Mouse (Mus musculus) hindbrain, embryonic 16.5 days (tissue): Measurements from ENCODE around the gene Kdm2a. TPM values are rescaled to one million over a fixed set of nuclear protein-coding genes. Genes with fewer than 3 reads are reported as not detected.

ENCODE experiments used
- ATAC-seq: fragments of 200-750 bp; cut with Nextera tagmentation; 2 replicates; pipeline ENCODE4 v1.8.0; 2017; ENCODE audit warnings: moderate TSS enrichment, moderate library complexity
- H3K27ac ChIP-seq: fragments of 300-500 bp; sonication (generic); 2 replicates; pipeline ENCODE4 v1.5.1; 2014; ENCODE audit warnings: low read depth, mild to moderate bottlenecking, control low read depth, low read length, moderate library complexity
- H3K27me3 ChIP-seq: fragments of 300-500 bp; sonication (generic); replicated peaks from 2 replicates; pipeline ENCODE4 v1.6.1; 2014; ENCODE audit warnings: low read length; ENCODE audit not compliant: control insufficient read depth, insufficient read depth
- H3K36me3 ChIP-seq: fragments of 300-500 bp; sonication (generic); 2 replicates; pipeline ENCODE4 v1.6.1; 2014; ENCODE audit warnings: mild to moderate bottlenecking, low read length, moderate library complexity, mixed read lengths; ENCODE audit not compliant: control insufficient read depth, insufficient read depth
- H3K4me1 ChIP-seq: fragments of 300-500 bp; sonication (generic); 2 replicates; pipeline ENCODE4 v1.6.1; 2014; ENCODE audit warnings: low read depth, low read length; ENCODE audit not compliant: control insufficient read depth, insufficient read depth
- H3K4me2 ChIP-seq: fragments of 300-500 bp; sonication (generic); 2 replicates; pipeline ENCODE4 v1.6.1; 2014; ENCODE audit warnings: mild to moderate bottlenecking, low read length, control low read depth, moderate library complexity
- H3K4me3 ChIP-seq: fragments of 300-500 bp; sonication (generic); 2 replicates; pipeline ENCODE4 v1.5.1; 2014; ENCODE audit warnings: mild to moderate bottlenecking, low read length, control low read depth, moderate library complexity
- H3K9ac ChIP-seq: fragments of 300-500 bp; sonication (generic); 2 replicates; pipeline ENCODE4 v1.6.1; 2014; ENCODE audit warnings: low read depth, mild to moderate bottlenecking, control low read depth, low read length, moderate library complexity
- H3K9me3 ChIP-seq: fragments of 300-500 bp; sonication (generic); 2 replicates; pipeline ENCODE4 v1.6.1; 2014; ENCODE audit warnings: mild to moderate bottlenecking, low read length, moderate library complexity; ENCODE audit not compliant: control insufficient read depth
- WGBS: fragments of 180-500 bp; shearing (Covaris S2); extraction: QIAGEN DNeasy Blood & Tissue Kit; methylation state at CpG from one replicate; pipeline ENCODE4 v1.1.7; 2014; 5-methylcytosine and 5-hydroxymethylcytosine counted together
- polyA plus RNA-seq: library from polyadenylated mRNA; unstranded; fragments of >200 nt; fragmentation: Nextera tagmentation; extraction: Ambion mirVana; gene quantifications from 2 replicates; pipeline ENCODE4 v1.2.1, GENCODE M21; 2015

Gene Kdm2a
- polyA plus RNA-seq: 29.8 and 34.8 TPM in 2 replicates

DNA sequence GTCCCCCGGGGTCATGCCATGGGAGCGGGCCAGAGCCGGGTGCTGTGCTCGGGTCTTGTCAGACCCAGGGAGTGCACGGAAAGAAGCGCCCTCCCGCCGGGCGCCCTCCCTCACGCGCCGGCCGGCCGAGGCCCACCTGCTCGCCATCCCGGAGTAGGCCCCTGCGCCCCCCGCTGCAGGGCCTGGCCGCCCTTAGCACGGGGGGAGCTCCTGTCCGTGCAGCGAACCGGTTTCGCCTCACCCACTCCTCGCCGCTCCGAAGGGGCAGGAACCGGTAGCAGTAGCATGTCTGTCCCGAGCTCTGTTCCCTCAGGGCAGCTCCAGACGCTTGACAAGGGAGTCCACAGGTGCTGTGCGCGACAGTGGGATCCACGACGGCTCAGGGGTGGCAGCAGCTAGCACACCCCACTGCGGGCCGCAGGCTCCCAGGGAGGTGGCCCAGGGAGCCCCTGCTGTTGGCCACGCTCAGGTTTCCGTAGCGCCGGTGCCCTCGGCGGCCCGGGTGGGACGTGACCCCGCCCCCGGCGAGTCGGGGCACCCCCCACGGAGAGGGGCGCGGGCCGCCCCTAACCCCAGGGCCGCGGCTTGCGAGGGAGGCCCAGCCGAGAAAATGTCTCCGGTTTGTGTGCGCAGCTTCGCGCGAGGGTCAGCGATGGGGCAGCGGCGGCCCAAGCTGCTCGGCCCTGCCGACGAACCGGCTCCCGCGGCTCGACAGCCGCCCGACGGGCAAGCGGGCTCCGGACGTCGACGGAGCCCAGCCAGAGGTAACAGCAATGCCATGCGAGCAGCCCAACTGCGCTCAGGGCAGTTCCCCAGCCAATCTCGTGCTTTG is at the start of gene Kdm2a:
Gene Kdm2a, minus strand, starts transcription at position 488 of the 832 bp plus-strand sequence.
- Histone ChIP-seq H3K36me3 (no peaks in the 10 kb centered on the region), H3K27me3 (no peaks in the 10 kb centered on the region), H3K4me1 (peaks cover 15% of the 10 kb centered on the region), H3K4me2 (peak within 1 kb of the TSS; percentile 78), H3K27ac (peak within 1 kb of the TSS; percentile 85), H3K9ac (peak within 1 kb of the TSS; percentile 89), H3K9me3 (no peaks in the 10 kb centered on the region), H3K4me3 (peak within 1 kb of the TSS; percentile 99)
- ATAC-seq: no peak
- WGBS: under 1% methylated on average over 65 of the region's 82 CpGs

DNA sequence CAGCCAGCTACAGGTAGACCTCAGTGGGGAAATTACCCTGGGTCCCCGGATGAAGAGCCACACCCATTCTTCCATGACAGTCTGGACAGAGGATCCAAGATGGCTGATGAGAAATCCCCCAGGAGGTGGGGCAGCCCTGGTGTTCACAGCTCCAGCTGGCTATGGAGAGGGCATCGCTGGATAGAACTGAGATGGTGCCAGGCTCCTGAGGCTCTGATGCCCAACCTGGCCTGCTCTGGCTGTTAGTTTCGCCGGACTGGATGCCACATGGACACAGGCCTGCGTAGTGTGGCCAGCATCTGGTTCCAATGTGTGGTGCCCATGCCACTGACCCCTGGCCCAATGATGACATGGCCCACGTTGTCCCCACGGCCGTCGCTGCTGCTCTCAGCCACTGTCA is 49.4 kb upstream of the Kdm2a start:
- Histone ChIP-seq H3K4me1 (0 out of 2 replicates have a peak, but pooled peaks cover 3% of the 10 kb centered on the region), H3K27me3 (no peaks in the 10 kb centered on the region), H3K9ac (no peak overlapping the region), H3K9me3 (no peaks in the 10 kb centered on the region), H3K36me3 (no peaks in the 10 kb centered on the region), H3K4me2 (no peak overlapping the region), H3K4me3 (no peak overlapping the region), H3K27ac (no peak overlapping the region)
- ATAC-seq: no peak
- 89% methylated on average over 9 of the region's 9 CpGs for WGBS

DNA sequence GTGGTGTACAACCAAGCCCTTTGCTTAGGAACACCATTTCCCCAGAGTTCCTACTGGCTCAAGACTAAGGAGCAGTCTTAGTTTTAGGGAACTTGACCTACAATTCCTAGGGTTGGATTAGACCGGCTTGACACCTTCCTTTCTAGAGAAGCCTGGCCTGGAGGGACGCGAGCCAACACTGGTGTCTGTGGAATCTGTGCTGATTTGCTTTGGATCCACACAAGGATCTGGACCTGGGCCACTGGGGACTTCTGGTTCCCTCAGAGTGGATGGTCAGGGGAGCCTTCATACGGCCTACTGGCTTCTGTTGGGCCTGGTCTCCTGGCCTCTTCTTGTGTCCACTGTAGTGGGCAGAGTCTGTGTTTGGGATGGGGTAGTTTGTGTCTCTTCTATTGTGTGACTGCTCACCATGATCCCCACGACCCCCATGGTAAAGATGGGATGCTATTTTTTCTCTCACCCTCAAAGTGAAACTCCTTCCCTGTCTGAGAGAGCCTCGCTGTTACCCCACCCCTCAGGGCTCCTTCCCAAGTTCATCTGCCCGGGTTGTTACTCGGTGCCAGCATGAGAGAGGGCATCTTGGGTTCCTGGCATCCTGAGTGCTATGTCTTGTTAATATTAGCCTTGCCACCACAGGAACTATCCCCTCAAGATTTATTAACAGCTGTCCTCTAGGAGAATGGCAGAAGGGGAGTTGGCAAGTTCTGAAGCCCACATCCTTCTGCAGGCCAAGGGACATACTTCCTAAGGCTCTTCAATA is 48.8 kb upstream of the Kdm2a start:
- Histone ChIP-seq H3K9me3 (no peaks in the 10 kb centered on the region), H3K4me1 (no peaks in the 10 kb centered on the region), H3K36me3 (no peaks in the 10 kb centered on the region), H3K9ac (no peak overlapping the region), H3K4me2 (no peak overlapping the region), H3K27me3 (no peaks in the 10 kb centered on the region), H3K4me3 (no peak overlapping the region), H3K27ac (no peak overlapping the region)
- 87% methylated on average over 8 of the region's 8 CpGs for WGBS
- no peak for ATAC-seq

DNA sequence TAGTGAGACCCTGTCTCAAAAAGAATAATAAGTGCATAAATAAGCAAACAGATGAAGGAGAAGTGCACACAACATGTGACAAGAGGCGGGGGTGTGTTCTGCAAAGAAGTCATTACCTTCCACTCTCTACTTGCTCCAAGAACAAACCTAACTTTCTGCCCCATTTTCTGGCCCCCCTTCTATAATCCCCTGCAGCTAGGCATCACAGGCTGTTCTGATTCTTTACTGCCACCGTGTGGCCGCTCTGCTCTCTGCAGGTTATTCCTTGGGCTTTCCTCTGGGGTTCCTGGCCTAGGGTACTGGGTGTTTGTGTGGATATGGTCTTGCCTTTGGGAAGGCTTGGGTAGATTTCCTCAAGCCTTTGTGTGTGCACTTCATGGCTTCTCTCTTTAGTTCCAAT is 44.3 kb upstream of the Kdm2a start:
- Histone ChIP-seq H3K4me1 (peaks cover 13% of the 10 kb centered on the region), H3K9me3 (no peaks in the 10 kb centered on the region), H3K27me3 (peaks cover 12% of the 10 kb centered on the region), H3K4me2 (no peak overlapping the region), H3K9ac (no peak overlapping the region), H3K4me3 (no peak overlapping the region), H3K27ac (no peak overlapping the region), H3K36me3 (no peaks in the 10 kb centered on the region)
- WGBS: 15% methylated on average over 3 of the region's 3 CpGs
- peak; percentile 50 for ATAC-seq

DNA sequence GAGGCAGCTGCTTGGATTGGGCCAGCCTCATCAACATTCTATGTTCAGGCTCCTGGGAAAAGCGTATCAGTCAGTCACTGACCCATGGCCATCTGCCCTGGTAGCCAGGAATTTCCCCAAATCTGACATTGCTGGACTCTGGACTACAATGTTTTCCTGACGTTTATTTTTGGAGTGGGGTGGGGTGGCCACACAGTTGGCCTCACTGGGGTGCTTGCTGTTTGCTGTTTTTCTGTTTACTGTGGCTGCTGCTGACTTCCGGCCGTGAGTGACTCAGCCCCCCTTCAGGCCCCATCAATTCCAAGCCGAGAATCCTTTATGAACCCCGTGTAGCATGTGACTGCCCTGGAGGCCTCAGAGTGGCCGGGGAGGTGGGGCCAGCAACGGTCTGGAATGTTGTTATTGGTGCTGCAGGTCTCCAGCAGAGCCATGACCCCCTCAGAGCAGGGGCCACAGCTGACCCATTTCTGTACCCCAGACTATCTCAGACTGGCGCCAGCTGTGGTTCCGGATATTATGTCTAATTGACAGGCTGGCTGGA is 43.6 kb upstream of the Kdm2a start:
- Histone ChIP-seq H3K4me2 (no peak overlapping the region), H3K4me1 (peaks cover 13% of the 10 kb centered on the region), H3K9ac (no peak overlapping the region), H3K4me3 (no peak overlapping the region), H3K27me3 (peaks cover 12% of the 10 kb centered on the region), H3K27ac (no peak overlapping the region), H3K9me3 (no peaks in the 10 kb centered on the region), H3K36me3 (no peaks in the 10 kb centered on the region)
- ATAC-seq: no peak
- WGBS: 29% methylated on average over 10 of the region's 10 CpGs

DNA sequence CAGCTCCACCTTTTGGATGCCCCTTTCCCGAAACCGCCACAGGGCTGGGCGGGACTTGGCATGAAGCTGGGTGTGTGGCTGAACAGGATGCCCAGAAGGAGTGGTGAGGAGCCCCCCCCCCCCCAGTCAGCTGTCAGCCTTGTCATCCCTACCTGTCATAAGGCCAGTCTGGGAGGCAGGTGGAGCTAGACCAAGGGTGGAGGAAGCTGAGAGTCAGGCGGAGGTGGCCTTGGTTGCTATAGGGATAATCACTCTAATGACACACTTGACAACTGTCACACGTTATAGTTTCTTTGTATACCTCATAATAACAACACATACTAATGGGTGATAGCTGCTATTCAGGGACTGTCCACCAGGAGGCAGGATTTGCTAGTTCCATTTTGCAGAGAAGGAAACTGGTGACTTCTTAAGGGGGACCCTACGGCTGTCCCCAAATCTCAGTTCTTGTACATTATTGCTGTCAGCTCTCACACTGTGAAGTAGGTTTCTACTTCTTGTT is 43.1 kb upstream of the Kdm2a start:
- 26% methylated on average over 6 of the region's 6 CpGs for WGBS
- no peak overlapping the region for H3K27ac ChIP-seq
- no peak for ATAC-seq
- H3K4me2 ChIP-seq: no peak overlapping the region
- no peaks in the 10 kb centered on the region for H3K9me3 ChIP-seq
- peaks cover 13% of the 10 kb centered on the region for H3K4me1 ChIP-seq
- no peak overlapping the region for H3K9ac ChIP-seq
- no peak overlapping the region for H3K4me3 ChIP-seq
- H3K36me3 ChIP-seq: no peaks in the 10 kb centered on the region
- peaks cover 12% of the 10 kb centered on the region for H3K27me3 ChIP-seq

DNA sequence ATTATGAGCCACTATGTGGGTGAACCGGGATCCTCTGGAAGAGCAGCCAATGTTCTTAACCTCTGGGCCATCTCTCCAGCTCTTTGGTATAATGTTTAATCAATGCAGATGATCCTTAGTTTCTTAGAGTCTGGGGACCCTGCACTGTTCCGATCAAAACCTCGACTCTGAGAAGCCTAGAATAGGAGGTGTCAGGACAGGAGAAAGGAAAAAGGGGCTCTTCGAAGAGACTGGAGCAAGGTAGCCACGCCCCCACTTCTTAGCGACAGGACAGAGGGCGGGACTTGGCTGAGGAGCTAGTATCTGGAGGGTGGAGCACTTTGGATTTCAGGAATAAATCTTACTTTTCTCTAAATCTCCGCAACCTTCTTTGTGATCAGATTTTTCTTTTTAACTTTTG is 42.1 kb upstream of the Kdm2a start:
- Histone ChIP-seq H3K4me3 (no peak overlapping the region), H3K4me2 (peak overlapping the region; percentile 11; the same call in 1 of the 2 replicates), H3K4me1 (peaks cover 13% of the 10 kb centered on the region), H3K9ac (no peak overlapping the region), H3K27me3 (peaks cover 12% of the 10 kb centered on the region), H3K27ac (no peak overlapping the region), H3K9me3 (no peaks in the 10 kb centered on the region), H3K36me3 (no peaks in the 10 kb centered on the region)
- ATAC-seq: no peak
- 14% methylated on average over 8 of the region's 8 CpGs for WGBS

DNA sequence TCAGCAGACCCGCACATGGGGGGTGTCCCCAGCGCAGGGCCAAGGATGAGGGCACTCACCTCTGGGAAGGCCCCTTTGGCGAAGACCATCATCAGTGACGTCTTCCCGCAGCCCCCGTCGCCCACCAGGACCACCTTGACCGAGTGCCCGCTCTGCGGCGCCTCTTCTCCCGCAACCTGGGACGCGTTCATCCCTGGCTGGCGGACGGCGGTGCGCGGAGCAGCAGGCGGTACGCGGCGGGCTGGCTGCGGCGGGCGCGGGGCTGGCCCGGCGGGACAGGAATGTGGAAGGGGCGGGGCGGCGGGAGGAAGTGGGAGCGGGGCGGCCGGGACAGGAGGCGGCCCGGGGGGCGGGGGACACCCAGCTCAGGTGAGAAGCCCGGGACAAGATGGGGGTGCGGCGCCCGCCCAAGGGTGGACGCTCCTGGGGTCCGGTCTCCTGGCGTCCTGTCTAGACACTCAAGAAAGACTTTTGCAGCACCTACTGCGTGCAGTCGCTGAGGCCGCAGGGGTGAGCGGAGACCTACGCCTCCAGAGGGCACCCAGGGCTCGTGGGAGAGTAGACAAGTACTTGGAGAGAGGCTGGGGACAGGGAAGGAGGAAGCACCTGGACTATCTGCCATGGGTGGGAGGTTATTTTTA is 41.2 kb upstream of the Kdm2a start, which contains the start of gene Rhod:
Gene Rhod, minus strand, starts transcription at position 272 of the 641 bp plus-strand sequence.
- Histone ChIP-seq H3K36me3 (no peaks in the 10 kb centered on the region), H3K4me1 (peaks cover 13% of the 10 kb centered on the region), H3K4me3 (peak within 1 kb of the TSS; percentile 51), H3K27me3 (peaks cover 12% of the 10 kb centered on the region), H3K9ac (peak within 1 kb of the TSS; percentile 67), H3K9me3 (no peaks in the 10 kb centered on the region), H3K27ac (no peak within 1 kb of the TSS; the same call in 1 of the 2 replicates), H3K4me2 (peak within 1 kb of the TSS; percentile 94)
- under 1% methylated on average over 41 of the region's 51 CpGs for WGBS
- no peak for ATAC-seq
